Mouse (Mus musculus) spleen, embryonic (tissue): ENCODE results near the gene Thap7.

Experiments used
- CTCF ChIA-PET: fragments of 350-600 bp; sonication (Branson Sonifier 250); formaldehyde crosslinking; loops from one replicate; lab custom pipeline; 2022; lab: Charles Lee

Gene Thap7

DNA sequence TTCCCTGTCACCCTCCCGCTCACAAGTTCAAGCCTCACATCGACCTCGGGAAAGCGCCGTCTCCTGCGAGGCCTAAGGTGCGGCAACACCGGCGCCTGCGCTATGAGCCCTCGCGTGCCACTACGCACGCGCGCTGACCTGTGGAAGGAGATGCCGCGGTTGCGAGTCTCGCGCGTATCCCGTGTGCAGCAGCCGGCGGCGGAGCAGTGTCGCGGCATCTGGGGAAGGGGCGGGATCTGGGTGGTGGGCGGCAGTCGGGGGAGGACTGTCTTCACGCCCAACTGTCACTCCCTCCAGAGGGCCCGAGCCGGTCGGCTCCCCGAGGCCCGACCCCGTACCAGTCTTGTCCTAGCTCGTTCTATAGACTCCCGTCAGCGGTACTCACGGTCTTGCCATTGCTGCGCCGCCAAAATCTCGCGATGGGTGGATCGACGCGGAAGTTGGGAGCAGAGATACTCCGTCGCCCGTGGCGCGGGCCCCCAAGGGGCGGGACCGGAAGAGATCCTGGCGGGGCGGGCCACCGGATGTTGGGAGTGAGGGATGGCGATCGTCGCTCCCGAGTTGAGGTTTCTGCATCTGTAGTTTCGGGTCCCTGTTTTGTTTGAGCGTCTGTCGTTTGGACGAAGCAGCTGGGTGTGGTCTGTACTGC, at the start of gene Thap7:
TSS of gene Thap7 (minus strand) at position 497 of the 649 bp plus-strand sequence.
- CTCF ChIA-PET = interaction anchor here (0.6 kb wide), 1 partner anchor 12 kb away, joined by 3 read pairs; no protein-coding TSS in a partner anchor

- CTCF ChIA-PET = no interaction called here
These were observed 45.9 kb upstream of the Thap7 start for GRCm38 (mm10) chr16:17576825-17577215.

GRCm38 (mm10) chr16:17575870-17576824, 45.2 kb upstream of the Thap7 start:
- CTCF ChIA-PET = no interaction called here

DNA sequence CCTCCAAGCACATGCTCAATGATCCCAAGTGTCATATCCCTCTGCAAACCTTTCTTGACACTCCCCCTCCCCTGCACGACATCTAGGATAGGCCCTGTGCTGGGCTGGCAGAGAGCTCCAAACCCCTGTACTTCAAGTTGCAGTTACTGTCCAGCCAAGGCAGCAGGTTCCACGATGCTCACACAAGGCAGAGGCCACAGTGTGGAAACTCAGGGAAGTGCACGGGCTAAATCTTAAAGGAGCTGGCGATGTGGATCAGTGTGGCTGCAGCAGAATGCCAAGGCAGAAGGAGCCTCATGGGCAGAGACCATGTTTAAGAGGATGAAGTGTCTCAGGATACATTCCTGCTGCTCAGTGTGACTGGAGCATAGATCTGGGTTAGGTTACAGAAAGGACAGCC, 35.2 kb upstream of the Thap7 start:
- CTCF ChIA-PET = no interaction called here

DNA sequence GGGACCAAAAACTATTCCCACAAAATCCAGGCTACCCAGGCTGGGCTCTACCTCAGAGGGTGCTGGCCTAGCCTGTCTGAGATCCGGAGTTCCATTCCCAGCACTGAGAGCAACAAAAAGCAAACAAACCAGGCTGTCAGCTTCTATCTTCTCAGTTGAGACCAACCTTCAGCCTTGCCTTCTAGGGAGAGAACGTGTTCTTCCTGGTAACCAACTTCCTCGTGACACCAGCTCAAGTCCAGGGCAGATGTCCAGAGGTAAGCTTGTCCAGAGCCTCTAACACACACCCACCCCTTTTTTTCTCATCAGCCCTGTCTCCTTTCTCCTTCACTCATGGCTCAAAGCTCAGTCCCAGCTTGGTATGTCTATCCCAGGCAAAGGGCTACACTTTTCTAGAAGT, 33.8 kb upstream of the Thap7 start:
- CTCF ChIA-PET = no interaction called here

DNA sequence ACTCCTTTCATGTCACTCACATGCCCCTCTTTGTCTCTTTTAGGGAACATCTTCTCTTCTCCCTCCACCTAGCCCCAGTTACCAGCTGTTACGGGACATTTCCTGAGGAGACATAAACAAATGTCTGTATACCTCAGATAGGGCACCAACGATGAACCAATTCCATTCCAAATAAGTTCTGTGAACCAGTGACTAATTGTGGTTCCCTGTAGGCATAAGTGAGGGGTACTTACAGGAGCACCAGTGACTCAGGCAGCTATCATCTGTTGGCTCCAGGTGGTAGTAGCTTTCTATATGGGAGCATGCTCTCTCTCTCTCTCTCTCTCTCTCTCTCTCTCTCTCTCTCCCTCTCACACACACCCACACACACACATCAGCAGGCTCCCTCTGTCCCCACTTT, 33.3 kb upstream of the Thap7 start:
- CTCF ChIA-PET = no interaction called here

DNA sequence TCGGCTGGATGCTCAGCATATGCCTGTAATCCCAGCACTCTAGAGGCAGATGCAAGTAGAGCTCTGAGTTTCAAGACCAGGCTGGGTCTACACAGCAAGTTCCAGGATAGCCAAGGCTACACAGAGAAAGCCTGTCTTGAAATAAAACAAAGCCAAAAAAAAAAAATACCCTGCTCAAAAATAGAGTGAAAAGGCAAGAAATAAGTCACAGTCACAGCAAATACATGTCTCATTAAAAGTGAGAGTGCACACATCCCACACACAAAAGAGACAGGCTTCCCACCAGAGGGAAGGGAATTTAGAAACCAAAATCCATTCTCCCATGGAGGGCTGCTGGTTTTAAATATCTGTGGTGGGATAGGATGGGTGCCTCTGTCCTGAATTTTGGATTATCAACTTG, 32.6 kb upstream of the Thap7 start:
- CTCF ChIA-PET = no interaction called here

DNA sequence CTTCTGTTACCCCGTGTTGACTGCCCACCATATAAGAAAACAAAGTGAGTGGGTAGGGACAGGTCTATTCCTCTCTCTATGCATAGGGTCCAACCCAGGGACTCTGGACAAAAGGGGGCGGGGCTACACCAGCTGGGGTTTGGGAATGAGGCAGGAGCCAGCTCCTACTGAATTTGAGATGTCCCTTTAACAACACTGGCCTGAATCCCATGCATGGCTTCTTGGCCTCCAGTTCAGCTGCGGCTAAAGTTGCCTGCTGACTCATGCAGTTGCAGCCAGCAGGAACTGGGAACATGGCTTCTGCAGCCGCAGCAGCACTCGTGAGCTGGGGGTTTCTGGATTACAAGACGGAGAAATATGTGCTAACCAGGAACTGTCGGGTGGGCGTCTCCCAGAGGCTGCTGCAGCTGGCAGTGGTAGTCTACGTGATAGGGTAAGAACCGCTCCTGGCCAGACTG, 30.8 kb upstream of the Thap7 start, which contains the start of gene P2rx6:
TSS of gene P2rx6 (plus strand) at position 135 of the 458 bp plus-strand sequence.
- CTCF ChIA-PET = no interaction called here

- CTCF ChIA-PET = no interaction called here
These were observed 30.3 kb upstream of the Thap7 start, which contains the start of gene Lrrc74b for GRCm38 (mm10) chr16:17561128-17561750. TSS of gene Lrrc74b (minus strand) at chr16:17561247.

DNA sequence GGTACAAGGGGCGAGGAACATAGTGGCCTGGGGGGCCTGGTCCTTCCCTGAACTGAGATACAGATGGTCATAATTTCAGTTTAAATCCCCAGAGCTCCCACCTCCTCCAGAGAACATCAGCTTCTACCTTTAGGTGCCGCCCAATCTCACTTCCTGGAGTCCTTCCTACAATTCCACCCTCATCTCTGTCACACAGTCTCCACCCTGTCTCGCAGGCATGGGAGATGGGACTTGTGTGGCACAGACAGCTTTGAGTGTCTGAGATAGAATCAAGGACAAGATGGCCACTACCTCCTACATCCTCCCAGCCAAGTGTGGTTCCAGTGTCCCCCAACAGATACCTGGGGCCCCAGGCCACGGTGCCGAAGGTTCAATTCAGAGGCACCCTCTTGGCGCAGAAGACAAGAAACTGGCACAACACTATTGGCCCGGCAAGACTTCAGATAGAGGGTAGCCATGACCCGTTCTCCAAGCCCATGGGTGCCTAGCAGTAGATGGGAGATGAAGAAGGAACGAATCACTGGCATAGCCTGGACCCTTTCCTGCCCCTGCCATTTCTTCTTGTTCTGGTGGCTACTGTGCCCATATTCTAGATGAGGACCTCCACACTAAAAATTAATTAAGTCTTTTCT, 28.6 kb upstream of the Thap7 start:
- CTCF ChIA-PET = no interaction called here

- CTCF ChIA-PET = no interaction called here
These were observed 27.9 kb upstream of the Thap7 start for GRCm38 (mm10) chr16:17558811-17559210.

GRCm38 (mm10) chr16:17557947-17558480, 27.1 kb upstream of the Thap7 start:
- CTCF ChIA-PET = no interaction called here

DNA sequence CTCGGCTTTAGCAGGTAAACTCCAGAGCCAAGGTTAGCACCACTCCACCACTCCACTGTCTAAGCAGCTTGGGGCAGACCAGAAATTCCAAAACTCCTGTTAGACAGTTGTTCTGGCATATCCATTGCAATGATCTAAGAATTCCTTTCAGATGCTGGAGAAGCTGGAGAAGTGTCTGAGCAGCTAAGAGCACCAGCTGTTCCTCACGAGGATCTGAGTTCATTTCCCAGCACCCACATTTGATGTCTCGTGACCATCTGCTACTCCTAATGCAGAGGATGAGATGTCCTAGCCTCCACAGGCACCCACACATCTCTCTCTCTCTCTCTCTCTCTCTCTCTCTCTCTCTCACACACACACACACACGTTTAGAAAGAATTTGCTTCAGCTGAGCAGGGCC, 26.0 kb upstream of the Thap7 start:
- CTCF ChIA-PET = no interaction called here

GRCm38 (mm10) chr16:17556180-17556579, 25.2 kb upstream of the Thap7 start:
- CTCF ChIA-PET = no interaction called here

GRCm38 (mm10) chr16:17554702-17555101, 23.8 kb upstream of the Thap7 start:
- CTCF ChIA-PET = interaction anchor here (0.7 kb wide), 1 partner anchor 409 kb away, joined by 3 read pairs; no protein-coding TSS in a partner anchor

- CTCF ChIA-PET = interaction anchor here (0.6 to 0.7 kb wide), 2 partner anchors 95 to 409 kb away, joined by 3 to 4 read pairs; no protein-coding TSS in a partner anchor
These were observed 23.2 kb upstream of the Thap7 start for GRCm38 (mm10) chr16:17553910-17554685.

GRCm38 (mm10) chr16:17552837-17553236, 21.9 kb upstream of the Thap7 start:
- CTCF ChIA-PET = no interaction called here

DNA sequence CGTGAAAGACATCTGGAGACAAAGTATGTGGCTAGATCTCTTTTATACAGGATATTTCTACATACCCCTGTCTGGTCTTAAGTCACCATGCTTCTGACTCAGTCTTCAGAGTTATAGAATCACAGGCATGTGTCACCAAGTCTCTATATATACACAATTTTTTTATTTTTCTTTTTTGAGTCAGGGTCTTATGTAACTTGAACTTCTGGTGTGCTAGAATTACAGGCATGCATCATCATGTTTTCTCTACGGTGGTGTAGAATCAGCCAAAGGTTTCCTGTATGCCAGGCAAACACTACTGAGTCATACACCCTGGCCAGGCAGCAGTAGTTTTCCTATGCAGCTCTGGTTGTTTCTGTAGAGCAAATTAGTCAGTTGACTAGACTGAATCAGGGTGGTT, 11.7 kb upstream of the Thap7 start:
- CTCF ChIA-PET = no interaction called here

DNA sequence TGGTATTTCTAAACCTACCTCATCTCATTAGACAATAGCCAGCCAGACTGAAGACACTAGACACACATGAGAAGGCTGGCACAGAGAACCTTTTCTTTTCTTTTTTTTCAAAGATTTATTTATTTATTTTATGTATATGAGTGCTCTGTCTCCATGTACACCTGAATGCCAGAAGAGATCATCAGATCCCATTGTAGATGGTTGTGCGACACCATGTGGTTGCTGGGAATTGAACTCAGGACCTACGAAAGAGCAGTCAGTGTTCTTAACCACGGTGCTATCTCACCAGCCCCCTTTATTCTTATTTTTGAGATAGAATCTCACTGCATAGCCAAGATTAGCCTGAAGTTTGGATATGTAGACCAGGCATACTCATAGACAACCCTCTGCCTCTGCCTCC, 5.6 kb upstream of the Thap7 start:
- CTCF ChIA-PET = no interaction called here

DNA sequence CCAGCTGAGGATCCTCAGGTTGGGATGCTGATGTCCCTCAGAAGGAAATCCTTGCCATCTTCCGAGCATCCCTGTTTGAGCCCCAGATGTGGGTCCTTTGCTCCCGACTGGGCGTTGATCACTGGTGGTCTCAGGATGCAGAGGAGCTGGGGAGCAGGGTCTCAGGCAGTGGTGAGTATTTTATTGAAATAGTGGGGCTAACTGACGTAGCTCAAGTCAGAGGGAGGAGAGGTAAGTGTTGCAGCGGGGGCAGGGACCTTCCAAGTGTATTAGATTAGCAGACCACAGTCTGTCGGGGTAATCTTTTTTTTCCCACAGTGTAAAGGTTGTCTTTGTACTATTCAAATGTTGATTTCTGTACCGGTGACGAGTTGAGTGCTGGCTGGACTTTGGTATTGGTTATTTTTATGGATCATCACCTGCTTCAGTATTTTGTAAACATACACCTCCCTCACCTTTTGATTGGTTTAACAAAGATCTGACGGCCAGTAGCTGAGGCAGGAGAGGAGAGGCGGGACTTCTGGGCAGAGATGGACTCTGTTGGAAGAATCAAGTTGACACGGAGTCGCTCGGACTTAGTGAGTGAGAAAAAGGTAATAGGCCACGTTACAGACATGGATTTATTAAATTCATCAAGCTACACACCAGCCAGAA, 1.9 kb upstream of the Thap7 start:
- CTCF ChIA-PET = no interaction called here
